Mouse (Mus musculus) testis, adult 2 months (tissue): Measurements from ENCODE around the gene Slc35e3.

Source experiments
- CTCF ChIP-seq: fragments of 200-500 bp; IDR thresholded peaks from 2 replicates; pipeline ENCODE4 v1.5.1; 2012; ENCODE audit warnings: low read depth, mild to moderate bottlenecking, inconsistent platforms, low read length, moderate library complexity; ENCODE audit not compliant: control insufficient read depth, insufficient read depth, insufficient replicate concordance
- POLR2A ChIP-seq: fragments of 200-500 bp; IDR thresholded peaks from 2 replicates; pipeline ENCODE4 v1.6.1; 2012; ENCODE audit warnings: low read depth, mild to moderate bottlenecking, inconsistent platforms, low read length, moderate library complexity; ENCODE audit not compliant: control insufficient read depth

- no peak for TF ChIP-seq CTCF
- no peak for TF ChIP-seq POLR2A
Measured at GRCm38 (mm10) chr10:117691389-117691968, 54.7 kb downstream of the Slc35e3 start.
